Mouse (Mus musculus) embryonic stem cell, embryonic (primary cell): ENCODE data around the gene Tex38.

Experiments
- CTCF ChIA-PET, 4 experiments: fragments of 300-600 bp in 2 of 4; fragments of 350-600 bp in 2 of 4; sonication (Branson Sonifier 250); formaldehyde crosslinking; loops; one replicate each; lab custom pipeline; 2022; ENCODE audit warnings: inconsistent platforms in 2 of 4; lab: Charles Lee
- POLR2A ChIA-PET, 4 experiments: fragments of 300-600 bp in 2 of 4; fragments of 350-600 bp in 2 of 4; sonication (Branson Sonifier 250); formaldehyde crosslinking; loops; one replicate each; lab custom pipeline; 2022; ENCODE audit warnings: antibody characterized with exemption in 4 of 4, inconsistent platforms in 1 of 4; lab: Charles Lee

Tex38 gene

DNA sequence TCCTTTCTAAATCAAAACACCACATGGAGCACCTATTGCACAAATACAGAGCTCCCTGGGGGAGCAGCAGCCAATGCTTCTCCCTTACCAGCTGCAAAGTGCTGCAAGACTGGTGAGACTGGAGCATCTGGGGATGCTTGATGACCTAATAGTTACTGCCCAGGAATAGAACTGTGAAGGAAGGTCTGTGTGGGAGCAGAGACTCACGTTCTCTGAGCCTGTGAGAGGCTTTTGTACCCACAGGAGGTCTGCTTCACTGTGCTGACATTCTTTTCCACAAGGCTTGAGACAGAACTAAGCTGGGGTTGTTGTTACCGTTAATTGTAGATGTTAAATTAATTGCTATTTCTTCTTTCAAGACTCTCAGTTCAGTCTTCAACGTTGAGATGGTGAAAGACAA is 10.0 kb upstream of the Tex38 start:
- ChIA-PET POLR2A (interaction anchor here in 1 of 4 experiments (0.9 kb wide), 1 partner anchor 31 kb away, joined by 5 read pairs; no protein-coding TSS in a partner anchor), CTCF (no interaction called here)

DNA sequence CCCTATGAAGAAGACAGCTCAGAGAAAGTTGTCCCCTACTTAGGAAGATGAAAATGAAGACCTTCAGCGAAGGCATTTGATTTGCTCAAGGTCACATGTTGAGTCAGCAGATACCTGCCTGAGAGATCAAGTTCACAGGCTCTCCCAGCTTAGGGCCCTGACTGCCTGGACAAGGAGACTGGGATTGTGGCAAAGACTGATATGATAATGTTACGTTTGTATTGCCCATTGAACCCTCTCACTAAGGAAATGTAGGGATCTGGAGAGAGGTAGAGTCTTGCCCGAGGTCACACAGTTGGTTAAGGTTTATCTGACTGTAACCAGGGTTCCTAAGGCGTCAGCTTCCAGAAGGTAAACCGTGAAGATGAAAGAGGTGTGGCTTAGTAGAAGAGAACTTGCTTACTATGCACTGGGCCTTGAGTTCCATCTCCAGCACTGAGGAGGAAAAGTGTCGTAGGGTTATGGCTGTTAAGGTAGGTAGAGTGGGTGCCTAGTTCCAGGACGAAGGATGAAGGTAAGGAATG is 4.8 kb upstream of the Tex38 start:
- CTCF ChIA-PET: interaction anchor here in 2 of 4 experiments (0.7 to 1.6 kb wide), 3 partner anchors 31 to 195 kb away, joined by 3 to 4 read pairs (median 4); no protein-coding TSS in a partner anchor
- POLR2A ChIA-PET: interaction anchor here (0.5 to 4.4 kb wide), 44 partner anchors 8 to 338 kb away, joined by 3 to 31 read pairs (median 4); partner anchors contain the start of genes Mob3c (in 3 of the 4), Efcab14 (in 2 of the 4), Mknk1 (in 2 of the 4) and Nsun4 (in 2 of the 4)

DNA sequence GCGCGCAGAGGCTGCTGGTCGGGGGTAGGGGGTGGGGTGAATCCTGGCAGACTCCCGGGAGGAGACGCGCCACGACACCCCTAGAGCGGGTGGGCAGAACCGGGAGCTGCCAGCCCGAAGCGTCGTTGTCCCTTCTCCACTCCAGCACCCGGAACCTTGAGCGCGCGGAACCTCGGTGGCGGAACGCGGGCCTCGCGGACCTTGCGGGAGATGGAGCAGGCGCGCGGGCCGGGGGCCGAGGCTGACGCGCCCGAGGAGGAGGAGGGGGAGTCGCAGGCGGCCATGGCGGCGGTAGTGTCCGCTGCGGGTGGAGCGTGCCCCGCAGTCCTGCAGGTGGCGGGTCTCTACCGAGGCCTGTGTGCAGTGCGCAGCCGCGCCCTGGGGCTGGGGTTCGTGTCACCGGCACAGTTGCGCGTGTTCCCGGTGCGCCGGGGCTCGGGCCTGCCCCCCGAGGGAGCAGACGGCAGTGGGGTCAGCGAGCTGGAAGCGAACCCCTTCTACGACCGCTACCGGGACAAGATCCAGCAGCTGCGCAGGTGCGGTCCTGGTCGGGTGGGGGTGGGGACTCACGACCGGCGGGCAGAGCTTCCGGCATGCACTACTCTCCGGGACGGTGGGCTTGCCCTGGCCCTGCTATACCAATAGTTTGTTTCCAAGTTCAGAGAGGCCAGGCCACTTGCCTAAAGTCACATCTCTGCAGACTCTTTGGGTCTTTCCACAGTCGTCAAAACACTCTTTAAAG is 4.1 kb upstream of the Tex38 start, which contains the start of gene Atpaf1:
TSS of gene Atpaf1 (plus strand) at position 44 of the 742 bp plus-strand sequence.
- POLR2A ChIA-PET: interaction anchor here (0.5 to 4.4 kb wide), 58 partner anchors 8 to 339 kb away, joined by 3 to 31 read pairs (median 4); partner anchors contain the start of genes Mob3c (in 3 of the 4), Efcab14 (in 2 of the 4), Mknk1 (in 2 of the 4) and Nsun4 (in 2 of the 4)
- CTCF ChIA-PET: interaction anchor here in 2 of 4 experiments (0.7 to 1.6 kb wide), 3 partner anchors 31 to 195 kb away, joined by 3 to 4 read pairs (median 4); no protein-coding TSS in a partner anchor

DNA sequence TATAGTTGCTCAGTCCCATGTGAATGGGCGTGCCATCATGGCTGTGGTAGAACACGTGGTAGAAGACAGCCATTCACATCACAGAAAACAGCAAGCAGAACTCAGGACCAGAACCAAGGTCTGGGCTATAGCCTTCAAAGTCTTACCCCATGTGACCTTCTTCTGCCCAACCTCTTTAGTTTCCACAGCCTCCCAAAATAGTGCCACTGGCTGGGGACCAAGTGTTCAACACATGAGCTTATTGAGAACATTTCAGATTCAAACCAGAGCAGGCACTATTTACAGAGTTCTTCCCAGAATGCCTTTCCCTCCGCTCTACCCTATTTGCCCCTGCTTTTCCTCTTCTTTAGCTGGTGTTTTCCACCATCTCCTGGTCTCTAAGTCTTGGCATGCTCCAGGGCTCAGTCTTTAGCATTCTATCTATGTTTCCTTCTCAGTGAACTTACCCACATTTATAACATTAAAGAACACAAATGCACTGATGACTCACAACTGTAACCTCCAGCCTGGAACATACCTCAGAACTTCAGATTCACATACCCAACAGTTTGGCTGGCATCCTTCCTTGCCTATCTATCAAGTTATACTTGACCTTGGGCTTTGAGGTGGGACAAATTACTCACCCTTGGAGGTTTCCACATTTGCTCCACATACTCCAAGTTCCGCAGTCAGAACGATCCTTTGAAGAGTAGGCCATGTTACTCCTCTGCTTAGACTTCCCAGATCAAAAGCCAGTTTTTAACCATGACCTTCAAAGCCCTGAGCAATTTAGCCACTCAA is 1.4 kb upstream of the Tex38 start:
- ChIA-PET POLR2A (interaction anchor here in 2 of 4 experiments (1.1 to 2.0 kb wide), 2 partner anchors 38 to 57 kb away, joined by 4 to 7 read pairs; partner anchors contain the start of gene Mknk1 (in 1 of the 2)), CTCF (no interaction called here)

DNA sequence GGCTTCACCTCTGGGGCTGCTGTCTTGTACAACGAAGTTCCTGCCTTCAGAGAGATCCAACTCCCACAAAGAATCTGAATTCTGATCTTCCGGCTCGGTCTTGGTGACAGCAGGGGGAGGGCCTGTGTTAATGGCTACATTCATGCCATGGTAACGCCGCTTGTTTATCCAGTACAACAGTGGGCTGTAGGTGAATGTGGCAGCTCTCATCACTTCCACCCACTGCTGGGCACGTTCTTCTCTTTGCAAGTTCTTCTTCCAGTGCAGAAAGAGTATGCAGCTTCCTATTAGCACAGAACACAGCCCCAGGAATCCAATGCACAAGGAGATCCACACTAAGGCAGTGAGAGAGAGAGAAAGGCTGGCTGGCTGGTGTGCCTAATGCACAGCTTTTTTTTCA is 549 bp downstream of the Tex38 start:
- ChIA-PET CTCF (no interaction called here), POLR2A (interaction anchor here in 1 of 4 experiments (0.7 to 1.1 kb wide), 2 partner anchors 11 to 13 kb away, joined by 3 read pairs; no protein-coding TSS in a partner anchor)

DNA sequence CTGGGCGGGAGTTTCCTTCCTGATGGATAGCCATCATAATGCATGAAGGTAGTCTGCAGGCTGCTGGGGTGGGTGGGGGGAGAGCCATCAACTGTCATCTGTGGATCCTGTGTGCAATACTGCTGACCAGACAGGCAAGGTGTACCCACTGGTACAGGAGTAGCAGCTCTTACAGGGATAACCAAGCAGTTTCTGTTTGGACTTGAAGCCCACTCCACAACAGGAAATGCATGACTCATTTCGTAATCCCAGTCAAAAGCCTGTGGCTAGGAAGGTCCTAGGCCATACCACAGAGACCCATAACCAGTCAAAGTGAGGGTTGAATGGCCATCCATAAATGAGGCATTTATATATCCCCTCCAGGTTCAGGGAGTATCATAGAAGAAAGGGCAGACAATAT is 3.2 kb downstream of the Tex38 start:
- POLR2A ChIA-PET: interaction anchor here in 2 of 4 experiments (0.6 to 1.3 kb wide), 2 partner anchors 22 to 148 kb away, joined by 3 read pairs; no protein-coding TSS in a partner anchor
- CTCF ChIA-PET: interaction anchor here in 1 of 4 experiments (0.7 kb wide), 1 partner anchor 13 kb away, joined by 3 read pairs; no protein-coding TSS in a partner anchor

DNA sequence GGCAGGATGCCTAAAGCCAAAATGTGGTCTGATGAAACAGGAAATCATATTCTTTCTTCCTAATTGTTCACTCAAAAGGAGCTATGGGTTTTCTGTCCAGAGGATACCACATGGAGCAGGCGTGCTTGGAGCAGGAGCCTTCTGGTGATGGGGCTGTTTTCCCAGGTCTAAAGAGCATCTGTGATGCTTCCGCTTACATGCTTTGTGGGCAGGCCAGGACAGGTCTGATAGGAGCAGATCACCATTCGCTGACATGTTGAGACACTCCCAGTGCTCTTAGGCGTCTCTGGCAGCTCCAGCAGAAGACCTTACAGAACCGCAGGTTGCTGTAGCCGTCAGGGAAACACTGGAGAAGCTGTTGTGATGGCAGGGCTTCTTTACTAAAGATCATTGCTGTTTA is 5.8 kb downstream of the Tex38 start:
- POLR2A ChIA-PET: interaction anchor here in 2 of 4 experiments (1.1 to 1.9 kb wide), 4 partner anchors 9 to 23 kb away, joined by 3 to 7 read pairs (median 3); partner anchors contain the start of gene Atpaf1 (in 2 of the 2)
- CTCF ChIA-PET: interaction anchor here in 1 of 4 experiments (0.6 kb wide), 1 partner anchor 771 kb away, joined by 5 read pairs; no protein-coding TSS in a partner anchor

DNA sequence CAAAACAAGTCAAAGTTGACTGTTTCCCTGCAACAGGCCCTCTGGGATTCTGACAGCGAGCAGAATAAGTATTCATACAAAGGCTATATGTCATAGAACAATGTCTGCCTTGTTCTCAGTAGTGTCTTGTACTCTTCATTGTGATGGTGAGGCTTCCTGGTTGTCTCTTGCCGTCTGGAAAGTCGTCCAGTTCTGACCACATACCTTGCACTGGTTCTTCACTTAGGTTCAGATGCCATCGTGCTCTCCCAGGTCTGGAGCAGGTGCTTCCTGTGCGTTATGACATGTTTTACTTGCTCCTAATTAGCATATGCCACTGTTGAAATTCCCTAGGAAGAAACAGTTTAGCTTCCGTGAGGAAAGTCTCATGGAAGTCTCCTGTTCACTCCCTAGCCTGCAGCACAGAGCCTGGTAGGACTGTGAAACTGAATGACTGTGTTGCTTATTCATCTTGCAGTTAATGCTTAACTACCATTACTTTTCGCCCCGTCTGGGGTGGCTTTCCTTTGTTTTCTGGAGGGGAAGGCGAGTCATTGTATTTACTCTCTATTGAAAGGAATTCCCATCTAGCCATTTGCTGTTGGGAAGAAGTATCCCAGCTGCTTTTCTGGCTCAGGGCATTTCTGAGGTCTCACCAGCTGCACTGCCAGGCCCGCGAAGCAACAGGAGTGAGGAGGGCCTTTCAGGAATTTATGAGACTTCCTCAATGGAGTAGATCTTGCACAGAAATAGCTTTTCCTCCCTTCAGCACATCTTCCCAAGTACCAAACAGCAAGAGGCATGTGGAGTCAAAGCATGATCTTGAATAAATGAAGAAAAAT is 13.0 kb downstream of the Tex38 start:
- ChIA-PET POLR2A (interaction anchor here in 1 of 4 experiments (0.6 kb wide), 1 partner anchor 256 kb away, joined by 3 read pairs; no protein-coding TSS in a partner anchor), CTCF (no interaction called here)

DNA sequence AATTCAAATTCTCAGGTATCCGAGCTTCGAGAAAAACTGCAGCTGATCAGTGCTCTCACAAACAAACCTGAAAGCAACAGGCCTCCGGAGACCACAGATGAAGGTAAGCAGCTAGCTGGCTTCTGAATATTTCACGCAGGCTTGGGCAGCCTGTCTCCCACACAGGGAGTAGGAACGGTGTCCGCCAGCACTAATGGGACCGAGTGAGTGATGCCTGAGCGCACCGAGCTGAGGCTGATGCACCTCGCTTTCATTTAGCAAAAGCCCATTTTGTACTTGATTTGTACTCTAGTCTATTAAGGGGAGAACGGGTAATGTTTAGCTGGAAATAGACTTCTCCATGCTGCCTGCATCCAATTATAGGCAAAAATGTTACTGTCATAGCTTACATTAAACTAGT is 16.2 kb downstream of the Tex38 start:
- POLR2A ChIA-PET: interaction anchor here in 2 of 4 experiments (0.6 to 1.2 kb wide), 5 partner anchors 20 to 215 kb away, joined by 3 to 4 read pairs (median 3); partner anchors contain the start of genes Atpaf1 (in 2 of the 2) and Mknk1 (in 1 of the 2)
- CTCF ChIA-PET: interaction anchor here in 2 of 4 experiments (0.5 to 1.2 kb wide), 2 partner anchors 13 to 216 kb away, joined by 3 to 4 read pairs; no protein-coding TSS in a partner anchor

DNA sequence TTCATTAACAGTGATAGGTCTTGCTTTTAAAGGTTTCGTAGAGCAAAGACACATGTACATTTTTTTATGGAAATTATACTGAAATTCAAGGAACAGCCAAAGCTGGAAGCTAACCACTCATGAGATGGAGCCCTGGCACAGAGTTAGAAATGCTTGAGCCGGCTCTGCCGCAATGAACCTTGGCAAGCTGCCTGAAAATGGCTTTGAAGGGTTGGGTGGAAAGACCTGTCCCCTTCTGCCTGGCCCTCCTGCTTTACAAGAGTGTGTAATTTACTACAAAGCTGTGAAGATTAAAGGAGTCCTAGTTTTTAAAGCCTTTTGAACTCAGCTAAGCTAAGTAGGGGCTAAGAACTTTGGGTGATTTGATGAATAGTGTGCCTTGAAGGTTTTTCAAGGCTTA is 19.6 kb downstream of the Tex38 start:
- CTCF ChIA-PET: no interaction called here

DNA sequence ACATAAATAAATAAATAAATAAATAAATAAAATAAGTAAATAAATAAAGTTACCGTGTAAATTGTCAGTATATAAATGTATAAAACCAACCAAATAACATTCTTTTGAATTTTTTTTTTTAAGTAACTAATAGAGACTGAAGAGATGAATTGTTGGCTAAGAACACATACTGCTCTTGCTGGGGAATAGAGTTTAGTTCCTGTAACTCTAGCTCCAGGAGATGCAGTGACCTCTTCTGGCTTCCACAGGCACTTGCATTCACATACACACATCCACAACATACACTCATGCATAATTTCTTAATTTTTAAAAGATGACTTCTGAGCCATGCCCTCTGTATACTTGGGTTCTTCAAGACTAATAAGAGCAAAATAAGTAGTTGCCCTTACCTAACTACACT is 26.0 kb downstream of the Tex38 start:
- ChIA-PET POLR2A (interaction anchor here in 1 of 4 experiments (1.3 kb wide), 1 partner anchor 16 kb away, joined by 3 read pairs; no protein-coding TSS in a partner anchor), CTCF (interaction anchor here in 2 of 4 experiments (1.1 to 1.7 kb wide), 2 partner anchors 23 to 30 kb away, joined by 4 read pairs; no protein-coding TSS in a partner anchor)

More for the DNA sequence above, 19.6 kb downstream of the Tex38 start:
- POLR2A ChIA-PET: interaction anchor here in 1 of 4 experiments (0.7 kb wide), 1 partner anchor 22 kb away, joined by 4 read pairs; no protein-coding TSS in a partner anchor

DNA sequence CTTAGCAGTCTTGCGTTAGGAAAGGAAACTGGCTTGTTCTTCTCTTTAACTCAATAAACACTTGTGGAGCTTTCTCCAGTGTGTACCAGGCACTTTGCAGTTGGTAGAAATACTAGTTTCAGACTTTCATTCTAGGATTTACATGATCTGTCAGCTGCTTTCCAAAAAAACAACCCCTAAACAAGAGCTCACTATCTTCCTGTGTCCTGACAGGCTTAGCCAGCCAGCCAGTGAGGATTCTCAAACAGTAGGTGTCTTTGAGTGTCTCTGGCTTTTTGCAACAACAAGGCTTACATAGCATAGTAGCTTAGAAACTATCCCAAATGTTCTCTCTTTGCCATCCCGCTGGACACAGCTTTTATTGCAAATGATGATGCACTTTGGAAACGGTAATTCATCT is 26.7 kb downstream of the Tex38 start:
- POLR2A ChIA-PET: interaction anchor here in 1 of 4 experiments (1.3 kb wide), 1 partner anchor 16 kb away, joined by 3 read pairs; no protein-coding TSS in a partner anchor
- CTCF ChIA-PET: interaction anchor here in 3 of 4 experiments (0.6 to 1.7 kb wide), 3 partner anchors 16 to 31 kb away, joined by 3 to 4 read pairs (median 4); partner anchors contain the start of gene Efcab14 (in 1 of the 3)

DNA sequence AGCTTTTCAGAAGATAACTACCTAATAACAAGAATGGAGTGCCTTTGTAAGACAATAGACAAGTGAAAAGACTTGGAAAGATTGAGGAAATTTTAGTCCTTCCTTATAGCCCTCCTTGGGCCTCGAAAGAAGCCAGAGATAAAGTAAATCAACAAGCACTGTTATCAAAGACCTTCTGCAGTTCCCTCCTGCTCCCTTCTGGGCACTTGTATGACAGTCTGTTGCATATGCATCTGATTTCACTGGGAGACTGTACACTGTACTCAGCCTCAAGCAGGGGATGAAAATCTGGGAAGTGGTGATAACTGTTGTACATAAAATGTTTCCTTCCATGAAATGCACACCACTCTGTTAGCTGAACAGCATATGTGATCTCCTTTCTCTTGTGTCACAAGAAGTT is 31.5 kb downstream of the Tex38 start:
- ChIA-PET POLR2A (no interaction called here), CTCF (no interaction called here)

DNA sequence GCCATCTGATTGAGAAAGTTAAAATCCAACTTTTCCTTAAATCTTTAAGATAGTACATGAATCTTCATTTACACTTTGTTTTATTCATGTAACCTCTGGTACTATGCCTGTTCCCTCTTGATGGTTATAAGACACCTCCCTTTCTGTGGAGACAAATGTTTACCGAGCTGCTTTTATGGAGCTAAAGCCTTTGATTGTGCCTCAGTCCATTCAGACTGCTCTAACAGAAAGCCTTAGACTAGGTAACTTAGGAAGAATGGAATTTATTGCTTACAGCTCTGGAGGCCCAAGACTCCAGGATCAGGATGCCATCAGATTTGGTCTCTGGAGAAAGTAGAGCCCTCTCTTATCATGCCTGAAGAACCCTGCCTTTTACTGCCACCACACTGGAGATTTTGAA is 32.6 kb downstream of the Tex38 start:
- CTCF ChIA-PET: interaction anchor here in 1 of 4 experiments (1.0 kb wide), 1 partner anchor 256 kb away, joined by 3 read pairs; no protein-coding TSS in a partner anchor

DNA sequence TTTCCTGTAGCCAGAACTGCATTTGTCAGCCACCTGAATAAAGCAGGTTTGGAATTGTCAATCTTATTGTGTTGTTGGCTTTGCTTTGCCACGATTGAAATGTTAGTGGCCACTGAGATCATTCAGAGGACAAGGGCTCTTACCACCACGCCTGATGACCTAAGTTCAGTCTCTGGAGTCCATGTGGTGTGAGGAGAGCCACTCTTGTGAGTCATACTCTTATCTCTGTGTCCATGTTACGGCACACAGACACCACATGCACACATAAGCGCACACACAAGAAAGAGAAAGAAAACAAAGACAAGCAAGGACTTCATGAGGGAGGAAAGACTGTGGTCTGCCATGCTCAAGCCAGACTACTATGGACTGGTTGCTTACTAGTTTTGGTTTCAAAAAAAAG is 37.7 kb downstream of the Tex38 start:
- ChIA-PET CTCF (interaction anchor here in 1 of 4 experiments (1.0 kb wide), 1 partner anchor 11 kb away, joined by 3 read pairs; no protein-coding TSS in a partner anchor), POLR2A (no interaction called here)

More for the DNA sequence above, 32.6 kb downstream of the Tex38 start:
- POLR2A ChIA-PET: interaction anchor here in 1 of 4 experiments (0.6 to 1.1 kb wide), 4 partner anchors 9 to 39 kb away, joined by 3 to 5 read pairs (median 3); partner anchors contain the start of gene Efcab14

DNA sequence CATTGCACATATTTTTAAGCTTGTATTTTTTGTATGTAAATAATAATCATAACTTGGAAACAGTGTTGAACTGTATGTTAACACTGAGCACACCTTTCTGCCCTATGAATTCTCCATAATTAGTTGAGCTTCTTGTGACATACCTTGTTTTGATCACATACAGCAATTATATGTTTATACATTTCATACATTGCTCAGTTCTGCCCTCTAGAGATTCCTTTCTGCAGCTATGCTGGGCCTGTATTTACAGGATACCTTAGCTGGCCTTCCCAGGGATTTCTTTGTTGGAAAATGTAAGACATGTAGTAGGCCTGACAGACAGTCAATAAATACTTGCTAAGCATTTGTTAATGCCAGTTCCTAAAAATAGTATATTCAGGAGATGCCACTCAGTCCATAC is 38.2 kb downstream of the Tex38 start:
- POLR2A ChIA-PET: interaction anchor here in 1 of 4 experiments (0.9 to 1.0 kb wide), 2 partner anchors 32 to 41 kb away, joined by 4 to 5 read pairs; no protein-coding TSS in a partner anchor
- CTCF ChIA-PET: interaction anchor here in 2 of 4 experiments (0.5 to 1.5 kb wide), 2 partner anchors 11 to 902 kb away, joined by 4 to 6 read pairs; no protein-coding TSS in a partner anchor
